Mouse (Mus musculus): ENCODE results near the gene Rtn4.

DNA sequence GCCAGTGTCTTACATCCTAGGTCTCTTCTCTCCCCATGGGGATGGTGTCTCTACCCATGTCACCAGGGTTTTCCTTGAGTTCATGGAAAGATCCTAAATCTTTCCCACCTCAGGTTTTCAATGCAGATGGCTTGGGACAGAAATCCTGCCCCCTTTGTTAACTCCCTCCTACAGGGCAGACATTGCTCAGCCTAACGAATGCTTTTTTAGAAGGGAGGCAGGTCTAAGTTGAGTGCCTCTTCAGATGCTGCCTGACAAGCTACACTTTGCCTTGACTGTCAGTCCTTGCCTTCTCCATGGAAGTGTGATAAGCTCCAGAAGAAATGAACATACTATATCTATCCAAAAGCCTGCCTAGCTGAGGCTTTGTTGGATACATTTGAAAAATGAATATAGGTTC, 55.1 kb downstream of the Rtn4 start:
- TF ChIP-seq CTCF (IDR thresholded peaks at IDR 0.05; ENCODE audit: low read depth, low read length) (no peak), GATA1 (IDR thresholded peaks at IDR 0.05; ENCODE audit: borderline replicate concordance, low read length) (no peak), TAL1 (conservative IDR thresholded peaks at IDR 0.05; ENCODE audit: low read depth, low read length) (no peak), POLR2AphosphoS5 (IDR thresholded peaks at IDR 0.05; ENCODE audit: insufficient replicate concordance, low read depth, low read length) (no peak), GATA2 (IDR thresholded peaks at IDR 0.05; ENCODE audit: borderline replicate concordance, low read depth, low read length) (no peak)

Data from G1E (cell line).